ENCODE assay signal across 9 mouse cellular contexts in the genomic region with DNA sequence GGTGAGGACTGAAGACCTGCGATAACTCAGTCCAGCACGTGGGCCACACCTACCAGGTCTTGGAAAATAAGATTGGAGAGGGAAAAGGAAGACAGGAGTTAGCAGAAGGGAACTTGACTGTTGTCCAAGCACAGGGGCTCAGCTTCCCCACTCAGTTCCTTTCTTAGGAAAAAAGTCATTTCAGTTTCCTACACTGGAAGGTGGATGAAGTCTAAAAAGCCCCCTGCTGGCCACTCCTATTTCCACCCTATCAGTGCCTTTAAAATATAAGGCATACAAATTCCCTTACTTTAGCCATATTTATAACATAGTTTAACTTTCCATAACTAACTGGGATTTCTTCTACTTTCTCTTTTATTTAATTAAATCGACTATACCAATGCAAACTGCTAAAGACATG.
A peak's percentile ranks its signal among the peaks of the same experiment; 100 is the strongest.
DNase-seq lines count a peak whose midpoint lies in the region; ATAC-seq and TF ChIP-seq lines count a peak whose summit lies in the region.
"Had no signal": no experiment of that assay in that cellular context is flagged by ENCODE, and none has a peak within 500 bp of the region (broad histone marks: within the 10 kb centered on the region; RNA-seq: fewer than 3 reads in every experiment).

No protein-coding gene starts in this region.

- no peaks in the 10 kb centered on the region for H3K9me3 ChIP-seq in kidney, postnatal 0 days (replicated peaks; ENCODE audit: low read length)
- H3K9me3 ChIP-seq in MEL (replicated peaks; ENCODE audit: insufficient read depth, low read length): no peaks in the 10 kb centered on the region
- no peaks in the 10 kb centered on the region for H3K9me3 ChIP-seq in midbrain, embryonic 11.5 days (ENCODE audit: control insufficient read depth, low read length)

- H3K79me2 ChIP-seq in MEL (ENCODE audit: control insufficient read depth, insufficient read depth, low read length, poor library complexity): no peaks in the 10 kb centered on the region

- no peak overlapping the region for H3K4me2 ChIP-seq in kidney, postnatal 0 days (ENCODE audit: low read length)
- no peak overlapping the region for H3K4me2 ChIP-seq in midbrain, embryonic 11.5 days

- no peak for TF ChIP-seq EP300 in MEL (IDR thresholded peaks at IDR 0.05; ENCODE audit: low read depth in 1 of 2, low read length in 2 of 2)

- H3K4me3 ChIP-seq in kidney, postnatal 0 days (replicated peaks; ENCODE audit: low read depth, low read length): no peak overlapping the region
- no peak overlapping the region for H3K4me3 ChIP-seq in MEL (ENCODE audit: control insufficient read depth in 1 of 2, insufficient read depth in 1 of 2, low read depth in 2 of 2, low read length in 2 of 2)
- no peak overlapping the region for H3K4me3 ChIP-seq in midbrain, embryonic 11.5 days (ENCODE audit: low read depth, low read length)
- H3K4me3 ChIP-seq: erythroblast, embryonic 14.5 days had no signal

- no peak for TF ChIP-seq POLR2A in MEL (IDR thresholded peaks at IDR 0.05; ENCODE audit: control insufficient read depth in 1 of 2, insufficient read depth in 1 of 2, low read depth in 1 of 2, low read length in 2 of 2, poor library complexity in 1 of 2)

- peak; percentile 55 for TF ChIP-seq RAD21 in MEL (IDR thresholded peaks at IDR 0.05; ENCODE audit: low read depth, low read length)

- no peaks in the 10 kb centered on the region for H3K27me3 ChIP-seq in kidney, postnatal 0 days (ENCODE audit: insufficient read depth, low read length)
- H3K27me3 ChIP-seq in MEL (ENCODE audit: control insufficient read depth in 1 of 2, insufficient read depth in 2 of 2, low read length in 2 of 2): no peaks in the 10 kb centered on the region
- no peaks in the 10 kb centered on the region for H3K27me3 ChIP-seq in midbrain, embryonic 11.5 days (ENCODE audit: control insufficient read depth, insufficient read depth, low read length)

- peak; percentile 72 for TF ChIP-seq CTCF in kidney, postnatal 0 days (IDR thresholded peaks at IDR 0.05; ENCODE audit: low read depth)
- peak; percentile 33 to 69 (median 35) for TF ChIP-seq CTCF in MEL (IDR thresholded peaks at IDR 0.05 in 2 of 3, conservative IDR thresholded peaks at IDR 0.05 in 1 of 3; ENCODE audit: control insufficient read depth in 1 of 3, insufficient read depth in 1 of 3, low read depth in 2 of 3, low read length in 3 of 3, poor library complexity in 1 of 3, severe bottlenecking in 1 of 3)

- no peak for ATAC-seq in kidney, postnatal 0 days (replicated peaks; ENCODE audit: low FRiP score, low read depth)
- ATAC-seq in inflammation-experienced regulatory T-cells, adult 6 months: peak; percentile 39
- no peak for ATAC-seq in midbrain, embryonic 11.5 days (ENCODE audit: low FRiP score)

- H3K27ac ChIP-seq in kidney, postnatal 0 days: no peak overlapping the region
- no peak overlapping the region for H3K27ac ChIP-seq in MEL (ENCODE audit: control insufficient read depth, low read depth, low read length)
- no peak overlapping the region for H3K27ac ChIP-seq in midbrain, embryonic 11.5 days (ENCODE audit: low read depth, low read length)

- H3K9ac ChIP-seq in kidney, postnatal 0 days (ENCODE audit: low read depth, low read length): no peak overlapping the region
- no peak overlapping the region for H3K9ac ChIP-seq in MEL (ENCODE audit: control insufficient read depth, low read depth, low read length, poor library complexity, severe bottlenecking)
- no peak overlapping the region for H3K9ac ChIP-seq in midbrain, embryonic 11.5 days (ENCODE audit: low read length)

- peak; percentile 47 for DNase-seq in adrenal gland, postnatal 10 days
- DNase-seq in adrenal gland, adult 18-20 months (ENCODE audit: low spot score in 2 of 2): no peak
- peak; percentile 79 for DNase-seq in kidney, postnatal 0 days (ENCODE audit: low spot score)
- no peak for DNase-seq in kidney, adult 11 months
- DNase-seq in MEL (ENCODE audit: low read depth, low spot score): peak; percentile 64
- DNase-seq in right cerebral cortex, postnatal 4 days: peak; percentile 46
- no peak for DNase-seq in midbrain, embryonic 11.5 days (ENCODE audit: low spot score, missing footprints)

- WGBS in kidney, postnatal 0 days: 68% methylated on average over 3 of the region's 3 CpGs
- WGBS in midbrain, embryonic 11.5 days: 77% methylated on average over 3 of the region's 3 CpGs

- H3K4me1 ChIP-seq in kidney, postnatal 0 days (replicated peaks; ENCODE audit: insufficient read depth, low read length): no peaks in the 10 kb centered on the region
- no peaks in the 10 kb centered on the region; a peak in 1 of 4 replicates for H3K4me1 ChIP-seq in MEL (ENCODE audit: control insufficient read depth in 1 of 2, insufficient read depth in 2 of 2, low read length in 2 of 2)
- H3K4me1 ChIP-seq in midbrain, embryonic 11.5 days (ENCODE audit: control insufficient read depth, insufficient read depth, low read length): no peaks in the 10 kb centered on the region

- H3K36me3 ChIP-seq in kidney, postnatal 0 days (ENCODE audit: insufficient read depth, low read length): no peaks in the 10 kb centered on the region
- no peaks in the 10 kb centered on the region for H3K36me3 ChIP-seq in MEL (ENCODE audit: control insufficient read depth in 1 of 2, insufficient read depth in 2 of 2, low read length in 2 of 2)
- H3K36me3 ChIP-seq in midbrain, embryonic 11.5 days (ENCODE audit: control insufficient read depth, insufficient read depth, low read length): no peaks in the 10 kb centered on the region

TF ChIP-seq in MEL, 35 proteins besides CTCF, POLR2A, EP300 and RAD21:
- TF ChIP-seq TBP (IDR thresholded peaks at IDR 0.05; ENCODE audit: low read depth, low read length): no peak
- TF ChIP-seq UBTF (IDR thresholded peaks at IDR 0.05; ENCODE audit: borderline replicate concordance, insufficient read depth, low read depth, low read length): no peak
- peak; percentile 77 for TF ChIP-seq SMC3 (IDR thresholded peaks at IDR 0.05; ENCODE audit: low read depth, low read length)
- no peak for TF ChIP-seq KAT2A (conservative IDR thresholded peaks at IDR 0.05; ENCODE audit: low read depth, low read length)
- peak; percentile 21 for TF ChIP-seq ZC3H11A (IDR thresholded peaks at IDR 0.05; ENCODE audit: low read depth, low read length)

Comparison
In these comparisons a context has a peak if more than half of its experiments do, and no peak if none do; other contexts are left out.
1. DNase-seq: peak in adrenal gland, postnatal 10 days (single experiment), kidney, postnatal 0 days (single experiment), MEL (single experiment) and right cerebral cortex, postnatal 4 days (single experiment); none in adrenal gland, adult 18-20 months (0 of 2), kidney, adult 11 months (single experiment) and midbrain, embryonic 11.5 days (single experiment).